Mouse (Mus musculus) c-Kit-positive CD71-negative TER-119-negative erythroid progenitor cells, embryonic 14.5 days (primary cell): ENCODE results near the gene Apol7c.
"Not testable (repeated sequence)": the region's sequence is repeated elsewhere in the genome, so short reads cannot be mapped to it uniquely, and the experiment has no call there.

Source experiments
- DNase-seq: peaks from one replicate; pipeline ENCODE4 v3.0.0-alpha.2; 2013; ENCODE audit warnings: low read depth

Gene Apol7c

GRCm38 (mm10) chr15:77533216-77533615 lies at the start of gene Apol7c:
Gene Apol7c, minus strand, starts transcription at chr15:77533316.
- no peak for DNase-seq

GRCm38 (mm10) chr15:77581681-77582080 lies 48.6 kb upstream of the Apol7c start:
- no peak for DNase-seq

- no peak for DNase-seq
These were observed 46.2 kb upstream of the Apol7c start for GRCm38 (mm10) chr15:77579311-77579710.

- no peak for DNase-seq
These were observed 45.7 kb upstream of the Apol7c start for GRCm38 (mm10) chr15:77578801-77579200.

GRCm38 (mm10) chr15:77563219-77563618 lies 30.1 kb upstream of the Apol7c start:
- no peak for DNase-seq

GRCm38 (mm10) chr15:77561792-77562191 lies 28.7 kb upstream of the Apol7c start, which contains the start of gene 1700025B11Rik:
Gene 1700025B11Rik, minus strand, starts transcription at chr15:77561892.
- DNase-seq, result no peak

GRCm38 (mm10) chr15:77539221-77539620 lies 6.1 kb upstream of the Apol7c start:
- not testable (repeated sequence) for DNase-seq

- not testable (repeated sequence) for DNase-seq
These were observed 9.8 kb downstream of the Apol7c start for GRCm38 (mm10) chr15:77523186-77523843.

GRCm38 (mm10) chr15:77520596-77520995 lies 12.5 kb downstream of the Apol7c start:
- not testable (repeated sequence) for DNase-seq

- not testable (repeated sequence) for DNase-seq
These were observed 25.1 kb downstream of the Apol7c start, which contains the start of gene Apol11a for GRCm38 (mm10) chr15:77507966-77508365. Gene Apol11a, plus strand, starts transcription at chr15:77508271.

GRCm38 (mm10) chr15:77494694-77495093 lies 38.4 kb downstream of the Apol7c start:
- DNase-seq, result not testable (repeated sequence)

GRCm38 (mm10) chr15:77493181-77493580 lies 39.9 kb downstream of the Apol7c start:
- not testable (repeated sequence) for DNase-seq

GRCm38 (mm10) chr15:77482140-77482794 lies 50.8 kb downstream of the Apol7c start:
- DNase-seq, result no peak

- DNase-seq, result not testable (repeated sequence)
These were observed 56.4 kb downstream of the Apol7c start, which contains the start of gene Apol10a for GRCm38 (mm10) chr15:77476693-77477092. Gene Apol10a, plus strand, starts transcription at chr15:77477047.
